Mouse (Mus musculus) lung, adult 2 months (tissue): Measurements from ENCODE around the gene Tsga10ip.

ENCODE experiments used
- CTCF ChIP-seq: fragments of 200-500 bp; IDR thresholded peaks from 2 replicates; pipeline ENCODE4 v1.5.1; 2011; ENCODE audit warnings: mild to moderate bottlenecking, low read length, control low read depth; ENCODE audit not compliant: insufficient read depth
- POLR2A ChIP-seq: fragments of 200-500 bp; IDR thresholded peaks from 2 replicates; pipeline ENCODE4 v1.6.1; 2011; ENCODE audit warnings: low read depth, mild to moderate bottlenecking, control low read depth, low read length, borderline replicate concordance; ENCODE audit errors: extremely low read depth

GRCm38 (mm10) chr19:5341360-5341759, 61.0 kb downstream of the Tsga10ip start:
- TF ChIP-seq CTCF = no peak
- TF ChIP-seq POLR2A = no peak
